Mouse (Mus musculus) kidney, adult 2 months (tissue): ENCODE data around the gene Iqcb1.

Experiments
- CTCF ChIP-seq: fragments of 200-500 bp; conservative IDR thresholded peaks from 2 replicates; pipeline ENCODE4 v1.5.1; 2011; ENCODE audit warnings: low read depth, mild to moderate bottlenecking, control low read depth, low read length, moderate library complexity, mixed read lengths; ENCODE audit not compliant: insufficient read depth, insufficient read length
- POLR2A ChIP-seq: fragments of 200-500 bp; IDR thresholded peaks from one replicate; pipeline ENCODE4 v1.6.1; 2011; ENCODE audit warnings: low read depth, low read length, control low read depth

- TF ChIP-seq POLR2A (no peak), CTCF (no peak)
These were observed 90.3 kb downstream of the Iqcb1 start for GRCm38 (mm10) chr16:36918505-36918904.
